Mouse (Mus musculus): Measurements from ENCODE around the gene Fam166b. TPM values are rescaled to one million over a fixed set of nuclear protein-coding genes. Genes with fewer than 3 reads are reported as not detected.

Fam166b gene
- polyA plus RNA-seq, 2 experiments from 2014 or later: not detected

- no peak for ATAC-seq
Observed at GRCm38 (mm10) chr4:43379601-43380000, 49.3 kb downstream of the Fam166b start.

Other genes with a start within 250 kb of the Fam166b start
- under 1 TPM in 1 of 2 experiments, not detected in 1; 0.29 TPM for gene Atp8b5, start 162.0 kb downstream of the Fam166b start, polyA plus RNA-seq (2017; shearing (Covaris generic))
- not detected for gene Rusc2, start 47.2 kb downstream of the Fam166b start, polyA plus RNA-seq (2017; shearing (Covaris generic))
- 1 to 10 TPM in 1 of 2 experiments, under 1 TPM in 1; 0.48 to 1.1 TPM for gene Tesk1, start 12.8 kb upstream of the Fam166b start, polyA plus RNA-seq (2017; shearing (Covaris generic))
- gene Cd72, start 25.5 kb upstream of the Fam166b start, polyA plus RNA-seq (2017; shearing (Covaris generic)): 10 to 100 TPM; 63.4 to 67.4 TPM
- 100 to 1,000 TPM; 145 to 163 TPM for gene Sit1, start 54.6 kb upstream of the Fam166b start, polyA plus RNA-seq (2017; shearing (Covaris generic))
- gene Ccdc107, start 63.8 kb upstream of the Fam166b start, polyA plus RNA-seq (2017; shearing (Covaris generic)): 10 to 100 TPM; 71.7 to 78.1 TPM
- 1 to 10 TPM; 5.3 to 7.4 TPM for gene Arhgef39, start 70.6 kb upstream of the Fam166b start, polyA plus RNA-seq (2017; shearing (Covaris generic))
- under 1 TPM in 1 of 2 experiments, not detected in 1; 0.73 TPM for gene Car9, start 77.8 kb upstream of the Fam166b start, polyA plus RNA-seq (2017; shearing (Covaris generic))
- not detected for gene Tpm2, start 94.6 kb upstream of the Fam166b start, polyA plus RNA-seq (2017; shearing (Covaris generic))
- gene Creb3, start 133.2 kb upstream of the Fam166b start, polyA plus RNA-seq (2017; shearing (Covaris generic)): 100 to 1,000 TPM; 101 to 104 TPM
- gene Tln1, start 133.6 kb upstream of the Fam166b start, polyA plus RNA-seq (2017; shearing (Covaris generic)): 100 to 1,000 TPM in 1 of 2 experiments, 10 to 100 TPM in 1; 86.9 to 116 TPM
- gene Rgp1, start 149.6 kb upstream of the Fam166b start, polyA plus RNA-seq (2017; shearing (Covaris generic)): 10 to 100 TPM; 10.8 to 12.4 TPM
- 10 to 100 TPM; 12.7 to 14.4 TPM for gene Gba2, start 149.7 kb upstream of the Fam166b start, polyA plus RNA-seq (2017; shearing (Covaris generic))
- not detected for gene Msmp, start 155.4 kb upstream of the Fam166b start, polyA plus RNA-seq (2017; shearing (Covaris generic))
- gene Npr2, start 202.8 kb upstream of the Fam166b start, polyA plus RNA-seq (2017; shearing (Covaris generic)): not detected
- gene Spag8, start 224.5 kb upstream of the Fam166b start, polyA plus RNA-seq (2017; shearing (Covaris generic)): not detected
- 10 to 100 TPM; 41.0 to 42.7 TPM for gene Hint2, start 227.3 kb upstream of the Fam166b start, polyA plus RNA-seq (2017; shearing (Covaris generic))
- under 1 TPM; 0.38 to 0.90 TPM for gene Tmem8b, start 239.8 kb upstream of the Fam166b start, polyA plus RNA-seq (2017; shearing (Covaris generic))
- gene Fam221b, start 240.0 kb upstream of the Fam166b start, polyA plus RNA-seq (2017; shearing (Covaris generic)): 1 to 10 TPM; 3.2 to 4.4 TPM